Mouse (Mus musculus) heart, postnatal 0 days (tissue): Measurements from ENCODE around the gene Man2a1. TPM values are rescaled to one million over a fixed set of nuclear protein-coding genes. Genes with fewer than 3 reads are reported as not detected.

ENCODE experiments used
- ATAC-seq: fragments of 200-750 bp; cut with Nextera tagmentation; 2 replicates; pipeline ENCODE4 v1.8.0; 2017; ENCODE audit warnings: low read depth, moderate number of reproducible peaks, moderate library complexity; ENCODE audit not compliant: insufficient read depth
- DNase-seq: peaks from one replicate; pipeline ENCODE4 v3.0.0-alpha.2; 2016; ENCODE audit warnings: low spot score
- H3K27ac ChIP-seq: fragments of 300-500 bp; sonication (generic); 2 replicates; pipeline ENCODE4 v1.5.1; 2014; ENCODE audit warnings: low read depth, mild to moderate bottlenecking
- H3K27me3 ChIP-seq: fragments of 300-500 bp; sonication (generic); 2 replicates; pipeline ENCODE4 v1.6.1; 2014; ENCODE audit warnings: low read length, mixed read lengths; ENCODE audit not compliant: control insufficient read depth, insufficient read depth
- H3K36me3 ChIP-seq: fragments of 300-500 bp; sonication (generic); replicated peaks from 2 replicates; pipeline ENCODE4 v1.6.1; 2014; ENCODE audit warnings: low read length, mixed read lengths; ENCODE audit not compliant: control insufficient read depth, insufficient read depth
- H3K4me1 ChIP-seq: fragments of 300-500 bp; sonication (generic); 2 replicates; pipeline ENCODE4 v1.6.1; 2014; ENCODE audit warnings: antibody characterized with exemption; ENCODE audit not compliant: control insufficient read depth, insufficient read depth
- H3K4me2 ChIP-seq: fragments of 300-500 bp; sonication (generic); 2 replicates; pipeline ENCODE4 v1.6.1; 2014; ENCODE audit warnings: low read depth, mild to moderate bottlenecking, low read length, moderate library complexity
- H3K4me3 ChIP-seq: fragments of 300-500 bp; sonication (generic); 2 replicates; pipeline ENCODE4 v1.5.1; 2014; ENCODE audit warnings: low read depth, low read length
- H3K9ac ChIP-seq: fragments of 300-500 bp; sonication (generic); replicated peaks from 2 replicates; pipeline ENCODE4 v1.6.1; 2014; ENCODE audit warnings: low read depth, low read length, mixed read lengths
- H3K9me3 ChIP-seq: fragments of 300-500 bp; sonication (generic); replicated peaks from 2 replicates; pipeline ENCODE4 v1.6.1; 2016; ENCODE audit warnings: low read length; ENCODE audit not compliant: control insufficient read depth
- CTCF ChIP-seq: IDR thresholded peaks from 2 replicates; pipeline ENCODE4 v1.5.1; 2016; ENCODE audit warnings: antibody characterized with exemption, control low read depth, low read depth
- EP300 ChIP-seq: IDR thresholded peaks from 2 replicates; pipeline ENCODE4 v1.6.1; 2016; ENCODE audit warnings: antibody characterized with exemption, low read depth
- WGBS: fragments of 180-500 bp; shearing (Covaris S2); extraction: QIAGEN DNeasy Blood & Tissue Kit; methylation state at CpG from one replicate; pipeline ENCODE4 v1.1.7; 2014; 5-methylcytosine and 5-hydroxymethylcytosine counted together
- polyA plus RNA-seq: library from polyadenylated mRNA; unstranded; fragments of >200 nt; fragmentation: Nextera tagmentation; extraction: Ambion mirVana; gene quantifications from 2 replicates; pipeline ENCODE4 v1.2.1, GENCODE M21; 2015
- total RNA-seq: library from RNA; depleted of rRNA; stranded (reverse); fragments of >200 nt; gene quantifications from 2 replicates; pipeline ENCODE4 v1.2.3, GENCODE M21; 2014; ENCODE audit warnings: low replicate concordance

The Man2a1 gene
- total and polyA plus RNA-seq, 2 experiments from 2014 or later, result 2.7 to 14.4 TPM

- DNase-seq, result no peak
- 64% methylated on average over 13 of the region's 13 CpGs for WGBS
- peaks cover 7% of the 10 kb centered on the region; the same call in 1 of the 2 replicates for H3K4me1 ChIP-seq
- ATAC-seq, result no peak
- no peak overlapping the region for H3K4me2 ChIP-seq
- peaks cover 58% of the 10 kb centered on the region for H3K36me3 ChIP-seq
- no peak overlapping the region for H3K27ac ChIP-seq
- no peak overlapping the region for H3K4me3 ChIP-seq
- H3K9me3 ChIP-seq, result 0 out of 2 replicates have a peak, but pooled peaks cover 5% of the 10 kb centered on the region
- TF ChIP-seq CTCF (no peak), EP300 (no peak)
- no peak overlapping the region for H3K9ac ChIP-seq
- H3K27me3 ChIP-seq, result no peaks in the 10 kb centered on the region
These were observed 143.2 kb downstream of the Man2a1 start for GRCm38 (mm10) chr17:64743606-64744300.

GRCm38 (mm10) chr17:64746637-64747225, 146.2 kb downstream of the Man2a1 start:
- Histone ChIP-seq H3K9me3 (0 out of 2 replicates have a peak, but pooled peaks cover 5% of the 10 kb centered on the region), H3K4me3 (no peak overlapping the region), H3K4me2 (no peak overlapping the region), H3K27ac (no peak overlapping the region), H3K36me3 (peaks cover 50% of the 10 kb centered on the region), H3K4me1 (peaks cover 10% of the 10 kb centered on the region; the same call in 1 of the 2 replicates), H3K27me3 (no peaks in the 10 kb centered on the region), H3K9ac (no peak overlapping the region)
- TF ChIP-seq CTCF (no peak), EP300 (no peak)
- ATAC-seq, result no peak
- DNase-seq, result no peak
- WGBS, result 70% methylated on average over 8 of the region's 8 CpGs

- H3K27me3 ChIP-seq, result no peaks in the 10 kb centered on the region
- H3K27ac ChIP-seq, result no peak overlapping the region
- 91% methylated on average over 5 of the region's 5 CpGs for WGBS
- TF ChIP-seq CTCF, result no peak
- no peak for TF ChIP-seq EP300
- DNase-seq, result no peak
- peaks cover 10% of the 10 kb centered on the region; the same call in 1 of the 2 replicates for H3K4me1 ChIP-seq
- H3K36me3 ChIP-seq, result peaks cover 48% of the 10 kb centered on the region
- H3K9me3 ChIP-seq, result 0 out of 2 replicates have a peak, but pooled peaks cover 5% of the 10 kb centered on the region
- H3K9ac ChIP-seq, result no peak overlapping the region
- ATAC-seq, result no peak
- no peak overlapping the region for H3K4me3 ChIP-seq
- H3K4me2 ChIP-seq, result no peak overlapping the region
These were observed 146.9 kb downstream of the Man2a1 start for GRCm38 (mm10) chr17:64747461-64747860.

GRCm38 (mm10) chr17:64748131-64748530, 147.6 kb downstream of the Man2a1 start:
- Histone ChIP-seq H3K9me3 (0 out of 2 replicates have a peak, but pooled peaks cover 5% of the 10 kb centered on the region), H3K4me2 (no peak overlapping the region), H3K27ac (no peak overlapping the region), H3K27me3 (no peaks in the 10 kb centered on the region), H3K9ac (no peak overlapping the region), H3K4me1 (peaks cover 10% of the 10 kb centered on the region; the same call in 1 of the 2 replicates), H3K4me3 (no peak overlapping the region), H3K36me3 (peaks cover 43% of the 10 kb centered on the region)
- DNase-seq, result peak; percentile 27
- TF ChIP-seq CTCF (no peak), EP300 (no peak)
- no peak for ATAC-seq
- 43% methylated on average over 2 of the region's 2 CpGs for WGBS

GRCm38 (mm10) chr17:64749146-64749545, 148.6 kb downstream of the Man2a1 start:
- TF ChIP-seq CTCF, result no peak
- TF ChIP-seq EP300, result no peak
- ATAC-seq, result no peak
- 59% methylated on average over 1 of the region's 1 CpGs for WGBS
- Histone ChIP-seq H3K4me2 (no peak overlapping the region), H3K27ac (no peak overlapping the region), H3K9me3 (0 out of 2 replicates have a peak, but pooled peaks cover 5% of the 10 kb centered on the region), H3K4me3 (no peak overlapping the region), H3K9ac (no peak overlapping the region), H3K4me1 (peaks cover 10% of the 10 kb centered on the region; the same call in 1 of the 2 replicates), H3K27me3 (no peaks in the 10 kb centered on the region), H3K36me3 (peaks cover 38% of the 10 kb centered on the region)
- DNase-seq, result no peak
